Mouse (Mus musculus) lung, adult 18-20 months (tissue): ENCODE data around the gene Lor.
A peak's percentile ranks its signal among the peaks of the same experiment; 100 is the strongest.

ENCODE experiments used
- DNase-seq, 2 experiments: peaks; one replicate each; pipeline ENCODE4 v3.0.0; 2022; ENCODE audit warnings: mixed read lengths in 2 of 2

The Lor gene

DNA sequence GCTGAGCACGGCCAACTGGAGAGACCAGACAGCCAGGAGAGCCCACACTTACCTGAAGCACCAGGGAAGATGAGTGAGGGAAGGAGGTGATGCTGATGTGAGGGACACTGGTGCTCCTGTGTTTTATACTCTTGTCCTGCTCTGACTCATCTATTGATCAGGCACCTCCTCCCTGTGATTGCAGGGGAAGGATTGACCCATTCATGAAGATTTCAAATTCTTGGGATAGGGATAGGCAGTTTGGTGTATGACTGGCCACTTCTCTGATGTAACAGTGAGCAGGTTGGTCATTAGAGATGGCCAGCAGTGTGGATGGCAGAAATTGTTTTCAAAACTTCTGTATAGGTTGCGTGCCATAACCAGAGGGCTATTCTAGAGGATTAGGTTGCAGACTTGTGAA lies at the start of gene Lor:
Lor (minus strand) TSS at position 101 of the 400 bp plus-strand sequence.
- no peak for DNase-seq

DNA sequence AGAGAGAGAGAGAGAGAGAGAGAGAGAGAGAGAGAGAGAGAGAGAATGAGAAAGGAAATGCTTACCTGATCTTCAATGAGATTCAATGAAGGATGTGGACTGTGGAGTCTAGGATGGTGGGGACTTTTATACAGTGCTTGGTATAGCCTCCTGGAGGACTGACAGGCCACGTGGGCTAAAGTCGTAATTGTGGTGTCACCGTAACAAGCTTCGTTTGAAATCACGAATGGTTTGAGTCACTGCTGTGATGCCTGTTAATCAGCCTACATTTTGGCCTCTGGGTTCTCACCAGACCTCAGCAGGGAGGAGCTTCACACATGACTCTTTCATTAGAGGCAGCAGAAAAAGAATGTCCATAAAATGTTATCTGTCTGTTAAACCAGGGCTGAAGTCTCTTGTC lies 40.9 kb upstream of the Lor start, which contains the start of gene Prr9:
Prr9 (minus strand) TSS at position 101 of the 400 bp plus-strand sequence.
- DNase-seq, result no peak

DNA sequence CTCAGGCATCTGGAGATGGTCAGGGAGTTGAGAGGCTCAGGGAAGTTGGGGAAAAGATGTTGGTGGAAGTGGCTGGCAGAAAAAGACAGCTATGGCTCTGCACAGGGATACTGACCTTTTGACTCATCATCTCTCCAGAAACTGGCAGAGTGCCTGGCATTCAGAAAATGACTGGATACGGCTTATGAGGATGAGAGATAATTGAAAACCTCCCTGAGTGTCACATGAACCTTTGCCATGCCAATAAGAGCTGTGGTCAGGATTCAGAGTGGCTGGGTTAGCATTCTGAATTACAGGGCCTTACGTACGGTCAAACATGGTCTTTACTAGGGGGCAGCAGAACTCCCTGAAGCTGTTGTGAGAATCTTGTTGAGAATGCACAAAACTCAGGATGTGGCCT lies 38.0 kb upstream of the Lor start:
- no peak for DNase-seq

DNA sequence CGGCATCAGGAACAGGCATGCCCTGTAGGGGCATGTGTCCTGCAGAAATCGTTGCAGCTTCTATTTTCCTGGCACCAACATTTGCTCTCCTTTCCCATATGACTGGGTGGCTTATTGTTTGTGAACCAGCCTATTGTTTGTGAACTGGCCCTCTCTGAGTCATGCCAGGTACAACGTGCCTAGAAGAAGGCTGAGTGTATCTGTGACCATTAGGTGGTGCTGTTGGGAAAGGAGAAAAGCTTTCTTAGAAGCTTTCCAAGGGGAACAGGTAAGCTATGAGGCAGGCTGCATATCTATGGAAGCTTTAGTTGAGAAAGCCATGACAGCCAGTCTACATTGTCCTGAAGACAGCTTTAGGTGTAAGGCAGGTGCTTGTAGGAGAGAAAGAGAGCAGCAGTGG lies 35.0 kb upstream of the Lor start:
- DNase-seq, result peak in 1 of 2 experiments; percentile 5

DNA sequence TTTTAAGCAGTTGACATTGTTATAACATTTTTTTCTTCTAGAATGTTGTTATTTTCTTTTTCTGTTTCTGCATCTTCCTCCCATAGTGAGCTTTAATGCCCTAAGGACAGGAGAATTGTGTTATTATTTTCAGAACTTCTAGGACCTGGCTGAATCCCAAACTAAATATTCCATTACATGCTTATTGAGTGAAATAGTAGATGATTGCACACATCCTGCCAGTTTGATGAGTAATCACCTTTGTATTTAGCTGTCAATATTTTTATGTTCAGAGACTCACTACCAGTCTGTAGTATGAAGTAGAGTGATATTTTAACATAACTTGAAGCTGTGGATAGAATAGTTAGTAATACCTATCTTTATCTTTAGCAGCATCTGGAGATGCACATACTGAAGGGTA lies 28.6 kb upstream of the Lor start:
- DNase-seq, result no peak

DNA sequence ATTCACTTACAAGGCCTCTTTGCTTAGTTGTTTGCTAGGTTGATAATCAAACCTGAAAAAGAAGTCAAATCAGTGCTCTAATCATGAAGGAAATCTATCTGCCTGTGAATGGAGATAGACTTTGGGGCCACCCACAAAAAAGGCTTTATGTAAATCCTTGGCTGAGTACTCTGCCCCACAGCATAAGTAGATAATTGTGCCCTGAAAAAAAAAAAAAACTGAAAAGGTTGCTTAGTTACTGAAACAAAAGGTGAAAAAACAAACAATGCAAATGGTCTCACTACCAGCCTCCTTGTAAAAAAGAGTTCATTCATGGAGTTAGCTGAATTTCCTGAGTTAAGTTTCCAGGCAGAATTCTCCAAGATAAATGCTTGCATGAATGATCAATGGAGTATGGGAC lies 27.8 kb upstream of the Lor start:
- no peak for DNase-seq

DNA sequence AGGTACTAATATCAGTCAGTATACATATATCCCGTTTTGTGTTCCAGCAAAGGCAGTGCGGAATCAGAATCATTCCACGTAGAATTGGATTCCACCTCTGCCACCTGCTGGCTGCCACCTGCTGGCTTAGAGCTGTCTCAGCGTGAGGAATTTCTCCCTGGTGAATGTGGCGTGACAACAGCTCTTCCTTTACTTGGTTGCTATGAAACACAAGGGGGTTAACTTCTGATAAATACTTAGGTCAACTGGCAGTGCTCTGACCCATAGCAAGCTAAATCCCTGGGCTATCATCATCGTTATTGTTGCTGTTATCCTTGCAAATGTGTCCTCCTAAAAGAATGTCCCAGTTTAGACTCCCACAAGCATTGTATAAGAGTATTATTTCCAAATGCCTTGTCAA lies 23.6 kb upstream of the Lor start:
- DNase-seq, result peak in 1 of 2 experiments; percentile 10

DNA sequence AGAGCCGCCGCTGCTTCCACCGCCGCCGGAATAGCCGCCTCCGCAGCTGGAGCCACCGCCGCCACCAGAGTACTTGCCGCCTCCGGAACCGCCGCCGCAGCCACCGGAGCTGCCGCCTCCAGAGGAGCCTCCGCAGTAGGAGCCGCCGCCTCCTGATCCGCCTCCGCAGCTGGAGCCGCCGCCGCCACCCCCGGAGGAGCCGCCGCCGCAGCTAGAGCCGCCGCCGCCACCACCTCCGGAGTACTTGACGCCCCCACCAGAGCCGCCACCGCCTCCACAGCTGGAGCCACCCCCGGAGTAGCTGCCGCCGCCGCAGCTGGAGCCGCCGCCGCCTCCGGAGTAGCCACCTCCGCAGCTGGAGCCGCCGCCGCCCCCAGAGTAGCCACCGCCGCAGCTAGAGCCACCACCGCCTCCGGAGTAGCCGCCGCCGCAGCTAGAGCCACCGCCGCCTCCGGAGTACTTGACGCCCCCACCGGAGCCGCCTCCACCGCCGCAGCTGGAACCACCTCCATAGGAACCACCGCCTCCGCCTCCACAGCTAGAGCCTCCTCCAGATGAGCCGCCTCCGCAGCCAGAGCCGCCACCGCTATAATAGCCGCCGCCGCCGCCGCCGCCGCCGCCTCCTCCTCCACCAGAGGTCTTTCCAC lies 1.5 kb downstream of the Lor start:
- peak; percentile 26 to 31 for DNase-seq

DNA sequence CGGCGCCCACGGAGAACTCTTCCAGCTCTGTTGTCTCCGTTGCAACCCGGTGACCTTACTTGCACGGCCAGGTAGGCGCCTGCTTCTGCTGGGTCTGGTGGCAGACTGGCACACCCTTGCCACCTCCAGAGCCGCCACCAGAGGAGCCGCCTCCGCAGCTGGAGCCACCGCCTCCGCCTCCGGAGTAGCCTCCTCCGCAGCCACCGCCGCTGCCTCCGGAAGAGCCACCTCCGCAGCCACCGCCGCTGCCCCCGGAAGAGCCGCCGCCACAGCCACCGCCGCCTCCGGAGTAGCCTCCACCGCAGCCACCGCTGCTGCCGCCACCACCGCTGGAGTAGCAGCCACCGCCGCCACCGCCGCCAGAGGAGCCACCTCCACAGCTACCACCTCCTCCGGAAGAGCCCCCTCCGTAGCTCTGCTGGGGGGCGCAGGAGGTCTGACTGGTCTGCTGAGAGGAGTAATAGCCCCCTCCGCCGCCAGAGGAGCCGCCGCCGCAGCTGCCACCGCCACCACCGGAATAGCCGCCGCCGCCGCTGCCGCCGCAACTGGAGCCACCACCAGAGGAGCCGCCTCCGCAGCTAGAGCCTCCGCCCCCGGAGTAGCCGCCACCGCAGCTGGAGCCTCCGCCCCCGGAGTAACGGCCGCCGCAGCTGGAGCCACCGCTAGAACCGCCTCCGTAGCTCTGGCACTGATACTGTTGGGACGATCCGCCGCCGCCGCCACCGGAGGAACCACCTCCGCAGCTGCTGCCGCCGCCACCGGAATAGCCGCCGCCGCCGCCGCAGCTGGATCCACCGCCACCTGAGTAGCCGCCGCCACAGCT lies 2.3 kb downstream of the Lor start:
- peak; percentile 70 to 74 for DNase-seq

DNA sequence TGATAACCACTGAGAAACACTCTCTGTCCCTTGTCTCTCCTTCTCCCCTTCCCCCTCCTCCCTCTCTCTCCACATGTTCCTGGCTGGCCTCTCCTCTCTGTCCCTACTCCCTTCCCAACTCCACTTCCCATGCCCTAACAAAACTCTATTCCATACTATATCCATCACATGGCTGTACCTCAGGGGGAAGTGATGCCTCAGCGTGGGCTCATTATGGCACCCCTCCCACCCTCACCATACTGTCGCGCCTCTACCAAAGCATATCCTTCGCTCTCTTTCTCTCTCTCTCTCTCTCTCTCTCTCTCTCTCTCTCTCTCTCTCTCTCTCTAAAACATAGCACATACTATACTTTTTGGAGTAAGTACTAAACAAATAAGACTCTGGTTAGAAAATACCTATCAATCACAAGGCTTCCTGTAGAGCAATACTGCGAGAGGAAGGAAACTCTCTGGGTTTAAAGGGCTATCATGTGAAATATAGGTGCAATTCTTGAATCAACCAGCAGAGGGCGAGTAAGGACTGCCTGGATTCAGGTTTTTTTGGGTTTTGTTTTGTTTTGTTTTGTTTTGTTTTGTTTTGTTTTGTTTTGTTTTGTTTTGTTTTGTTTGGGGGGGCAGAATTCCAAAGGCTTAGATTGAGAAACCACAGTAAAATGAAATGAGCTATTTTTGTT lies 32.4 kb downstream of the Lor start:
- no peak for DNase-seq

DNA sequence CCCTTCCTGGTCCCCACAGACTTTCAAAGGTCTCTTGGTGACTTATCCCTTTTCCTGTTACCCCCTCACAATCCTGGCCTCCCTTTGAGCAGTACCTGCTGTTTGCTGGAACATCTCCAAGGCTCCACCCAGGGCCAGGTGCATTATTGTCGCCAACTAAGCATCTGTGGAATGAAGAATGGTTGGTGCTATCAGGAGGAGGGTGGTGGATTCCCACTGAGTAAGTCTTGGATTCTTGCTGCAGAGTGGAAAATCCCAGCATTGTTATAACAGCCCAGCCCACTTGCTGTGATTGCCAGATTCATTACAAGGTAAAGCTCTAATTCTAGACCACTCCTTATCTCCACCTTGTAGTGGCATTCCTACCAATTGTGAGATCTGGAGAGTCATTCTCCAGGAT lies 49.0 kb downstream of the Lor start:
- DNase-seq, result peak in 1 of 2 experiments; percentile 1

DNA sequence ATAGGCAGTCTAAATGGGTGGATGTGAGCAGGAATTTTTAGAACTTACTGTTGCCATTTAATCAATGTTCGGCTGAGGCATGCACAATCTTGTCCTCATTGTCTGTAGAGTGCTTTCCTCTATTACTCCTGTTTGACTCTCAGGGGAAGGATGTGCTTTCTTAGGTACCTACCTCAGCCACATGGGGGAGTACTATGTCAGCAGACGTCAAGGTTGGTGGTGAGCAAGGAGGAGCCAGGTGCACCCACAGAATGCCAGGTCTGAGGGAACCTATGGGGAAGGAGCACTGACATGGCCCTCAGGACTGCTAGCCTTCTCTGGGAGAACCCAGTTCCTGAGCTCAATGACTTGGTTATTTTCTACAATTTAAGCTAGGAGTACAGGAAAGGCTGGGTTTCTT lies 49.7 kb downstream of the Lor start:
- no peak for DNase-seq
